Mouse (Mus musculus): ENCODE results near the gene Gm49601. TPM values are rescaled to one million over a fixed set of nuclear protein-coding genes. Genes with fewer than 3 reads are reported as not detected.
A peak's percentile ranks its signal among the peaks of the same experiment; 100 is the strongest.

The Gm49601 gene
- total and polyA plus RNA-seq, 3 experiments: 1.4 TPM; not detected in 2

DNA sequence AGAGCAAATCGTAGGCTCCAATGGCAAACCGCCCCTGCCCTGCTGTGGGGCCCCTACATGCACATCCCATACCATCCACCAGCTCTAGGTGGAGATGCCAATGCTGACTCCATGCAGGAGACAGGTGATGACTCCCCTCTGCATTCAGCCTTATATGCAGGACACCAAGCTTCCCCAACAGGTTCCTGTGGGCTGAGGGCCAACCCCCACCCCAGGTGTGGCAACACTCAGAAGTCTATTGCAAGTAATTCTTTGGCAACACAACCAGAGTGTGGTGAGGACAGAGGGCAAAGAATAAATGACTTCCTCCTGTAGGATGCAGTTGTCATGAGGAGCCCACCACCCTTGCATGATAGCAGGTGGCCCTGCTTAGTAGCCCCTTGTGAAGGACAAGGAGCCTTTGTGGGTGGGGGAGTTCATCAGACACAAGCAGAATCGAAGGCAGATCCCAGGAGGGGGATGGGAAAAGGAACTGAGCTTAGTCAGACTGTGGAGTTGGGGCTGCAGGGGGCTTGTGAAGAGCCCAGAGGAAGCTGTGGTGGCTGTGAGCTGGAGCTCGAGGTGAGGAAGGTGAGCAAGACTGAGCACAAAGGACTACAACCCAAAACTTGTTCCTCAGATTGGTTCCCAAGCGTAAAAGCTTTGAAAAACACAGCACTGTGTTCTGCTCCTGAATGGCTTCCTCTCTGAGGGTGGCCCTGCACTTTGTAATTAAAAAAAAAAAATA lies 29.3 kb upstream of the Gm49601 start:
- H3K79me2 ChIP-seq (replicated peaks; ENCODE audit: control insufficient read depth, extremely low read depth, insufficient read depth, poor library complexity, severe bottlenecking): no peaks in the 10 kb centered on the region
- TF ChIP-seq SMC3 (IDR thresholded peaks at IDR 0.05; ENCODE audit: low read depth, low read length) (no peak), NRF1 (IDR thresholded peaks at IDR 0.05; ENCODE audit: low read depth, low read length) (no peak), ETS1 (conservative IDR thresholded peaks at IDR 0.05; ENCODE audit: low read depth, low read length) (no peak), MYC (IDR thresholded peaks at IDR 0.05; ENCODE audit: low read depth, low read length) (no peak), BHLHE40 (IDR thresholded peaks at IDR 0.05; ENCODE audit: low read depth, low read length) (no peak), JUN (IDR thresholded peaks at IDR 0.05; ENCODE audit: insufficient read depth, low read depth, low read length) (no peak), NELFE (IDR thresholded peaks at IDR 0.05; ENCODE audit: low read depth, low read length) (no peak), ZC3H11A (IDR thresholded peaks at IDR 0.05; ENCODE audit: low read depth, low read length) (no peak), PAX5 (IDR thresholded peaks at IDR 0.05; ENCODE audit: low read length) (no peak), GABPA (IDR thresholded peaks at IDR 0.05; ENCODE audit: insufficient replicate concordance, low read depth, low read length) (no peak), HCFC1 (IDR thresholded peaks at IDR 0.05; ENCODE audit: low read depth, low read length) (no peak), RAD21 (IDR thresholded peaks at IDR 0.05; ENCODE audit: low read depth, low read length) (no peak), KAT2A (IDR thresholded peaks at IDR 0.05; ENCODE audit: insufficient replicate concordance, low read length) (no peak), CTCF (conservative IDR thresholded peaks at IDR 0.05 in 1 of 2, IDR thresholded peaks at IDR 0.05 in 1 of 2; ENCODE audit: low read depth in 2 of 2, low read length in 2 of 2) (no peak), ELF1 (IDR thresholded peaks at IDR 0.05; ENCODE audit: low read depth, low read length) (no peak), POLR2A (IDR thresholded peaks at IDR 0.05; ENCODE audit: low read depth, low read length) (no peak), IRF4 (IDR thresholded peaks at IDR 0.05; ENCODE audit: low read depth, low read length) (no peak), MAFK (IDR thresholded peaks at IDR 0.05; ENCODE audit: insufficient replicate concordance, low read length) (no peak)
- DNase-seq (ENCODE audit: extremely low read depth): no peak
- H3K9me3 ChIP-seq (replicated peaks; ENCODE audit: low read length): peaks cover 5% of the 10 kb centered on the region
- peaks cover under 1% of the 10 kb centered on the region for H3K27me3 ChIP-seq (replicated peaks)
- no peak overlapping the region for H3K4me3 ChIP-seq (replicated peaks in 1 of 3; ENCODE audit: low read depth in 2 of 3, low read length in 2 of 3, poor library complexity in 1 of 3)
- H3K27ac ChIP-seq (ENCODE audit: insufficient read depth, low read depth): no peak overlapping the region
- in situ Hi-C loops (cut with MboI; ENCODE audit: low pct_ligation_motif_present, low pct_unique_long_range_greater_than_20kb, low sequenced_read_pairs): no loop called here
- H3K36me3 ChIP-seq (replicated peaks in 1 of 2; ENCODE audit: control insufficient read depth in 1 of 2, insufficient read depth in 1 of 2, low read length in 1 of 2): no peaks in the 10 kb centered on the region
- H3K4me2 ChIP-seq (ENCODE audit: insufficient read depth, low read depth, poor library complexity, severe bottlenecking): no peak overlapping the region
- H3K9ac ChIP-seq (ENCODE audit: insufficient read depth, low read depth): no peak overlapping the region
- dilution Hi-C loops (cut with MboI; ENCODE audit: extremely low pct_ligation_motif_present, extremely low pct_unique_long_range_greater_than_20kb, low sequenced_read_pairs): no loop called here
- H3K4me1 ChIP-seq (ENCODE audit: control insufficient read depth in 1 of 2, insufficient read depth in 2 of 2): peaks cover 0 to 10% of the 10 kb centered on the region in 2 experiments; a peak in 2 of 4 replicates

GRCm38 (mm10) chr16:18653290-18654160 lies 27.3 kb upstream of the Gm49601 start:
- no peak overlapping the region for H3K4me2 ChIP-seq (ENCODE audit: insufficient read depth, low read depth, poor library complexity, severe bottlenecking)
- dilution Hi-C loops (cut with MboI; ENCODE audit: extremely low pct_ligation_motif_present, extremely low pct_unique_long_range_greater_than_20kb, low sequenced_read_pairs) (no loop called here), in situ Hi-C loops (cut with MboI; ENCODE audit: low pct_ligation_motif_present, low pct_unique_long_range_greater_than_20kb, low sequenced_read_pairs) (no loop called here)
- no peaks in the 10 kb centered on the region for H3K79me2 ChIP-seq (replicated peaks; ENCODE audit: control insufficient read depth, extremely low read depth, insufficient read depth, poor library complexity, severe bottlenecking)
- H3K36me3 ChIP-seq (replicated peaks in 1 of 2; ENCODE audit: control insufficient read depth in 1 of 2, insufficient read depth in 1 of 2, low read length in 1 of 2): no peaks in the 10 kb centered on the region
- no peak overlapping the region for H3K27ac ChIP-seq (ENCODE audit: insufficient read depth, low read depth)
- H3K27me3 ChIP-seq (replicated peaks): peaks cover 8% of the 10 kb centered on the region
- H3K4me3 ChIP-seq (replicated peaks in 1 of 3; ENCODE audit: low read depth in 2 of 3, low read length in 2 of 3, poor library complexity in 1 of 3): no peak overlapping the region
- TF ChIP-seq ETS1 (conservative IDR thresholded peaks at IDR 0.05; ENCODE audit: low read depth, low read length) (no peak), TCF12 (IDR thresholded peaks at IDR 0.05; ENCODE audit: low read depth, low read length) (no peak), RAD21 (IDR thresholded peaks at IDR 0.05; ENCODE audit: low read depth, low read length) (peak; percentile 30), MAZ (IDR thresholded peaks at IDR 0.05; ENCODE audit: low read depth, low read length) (no peak), CTCF (conservative IDR thresholded peaks at IDR 0.05 in 1 of 2, IDR thresholded peaks at IDR 0.05 in 1 of 2; ENCODE audit: low read depth in 2 of 2, low read length in 2 of 2) (peak in 1 of 2 experiments; percentile 75; a peak in 2 of 4 replicates), USF1 (IDR thresholded peaks at IDR 0.05; ENCODE audit: low read depth, low read length) (no peak), NELFE (IDR thresholded peaks at IDR 0.05; ENCODE audit: low read depth, low read length) (no peak), SMC3 (IDR thresholded peaks at IDR 0.05; ENCODE audit: low read depth, low read length) (peak; percentile 73), UBTF (IDR thresholded peaks at IDR 0.05; ENCODE audit: low read depth, low read length) (no peak), ZMIZ1 (IDR thresholded peaks at IDR 0.05; ENCODE audit: low read depth, low read length) (no peak)
- peaks cover 0 to 10% of the 10 kb centered on the region in 2 experiments; a peak in 2 of 4 replicates for H3K4me1 ChIP-seq (ENCODE audit: control insufficient read depth in 1 of 2, insufficient read depth in 2 of 2)
- DNase-seq (ENCODE audit: extremely low read depth): peak; percentile 27
- no peak overlapping the region for H3K9ac ChIP-seq (ENCODE audit: insufficient read depth, low read depth)
- peaks cover 6% of the 10 kb centered on the region for H3K9me3 ChIP-seq (replicated peaks; ENCODE audit: low read length)

Measured in CH12.LX (cell line).